Mouse (Mus musculus): Measurements from ENCODE around the gene Tfe3. TPM values are rescaled to one million over a fixed set of nuclear protein-coding genes. Genes with fewer than 3 reads are reported as not detected.

Tfe3 gene
- polyA plus RNA-seq, 1 experiment from 2014 or later: 30.9 TPM

- H3K4me3 ChIP-seq (replicated peaks): peak overlapping the region; percentile 70
- no peaks in the 10 kb centered on the region for H3K9me3 ChIP-seq (replicated peaks)
- H3K4me2 ChIP-seq: peak overlapping the region; percentile 65
- no peaks in the 10 kb centered on the region for H3K27me3 ChIP-seq
- peaks cover 24% of the 10 kb centered on the region for H3K36me3 ChIP-seq
- H3K4me1 ChIP-seq: peaks cover 23% of the 10 kb centered on the region
- 18% methylated on average over 22 of the region's 22 CpGs for WGBS
- H3K9ac ChIP-seq: peak overlapping the region; percentile 73
- ATAC-seq (replicated peaks; ENCODE audit: low FRiP score): peak; percentile 37
- peak overlapping the region; percentile 78 for H3K27ac ChIP-seq
Observed at GRCm38 (mm10) chrX:7763631-7764393, 1.5 kb downstream of the Tfe3 start.

- H3K4me1 ChIP-seq: peaks cover 23% of the 10 kb centered on the region
- H3K4me2 ChIP-seq: peak overlapping the region; percentile 65
- H3K27ac ChIP-seq: peak overlapping the region; percentile 6; the same call in 1 of the 2 replicates
- no peaks in the 10 kb centered on the region for H3K27me3 ChIP-seq
- no peak for ATAC-seq (replicated peaks; ENCODE audit: low FRiP score)
- H3K9me3 ChIP-seq (replicated peaks): no peaks in the 10 kb centered on the region
- peak overlapping the region; percentile 70 for H3K4me3 ChIP-seq (replicated peaks)
- WGBS: 19% methylated on average over 9 of the region's 9 CpGs
- peak overlapping the region; percentile 17 for H3K9ac ChIP-seq
- peaks cover 33% of the 10 kb centered on the region for H3K36me3 ChIP-seq
Observed at GRCm38 (mm10) chrX:7764657-7765280, 2.4 kb downstream of the Tfe3 start.

- peak overlapping the region; percentile 73 for H3K27ac ChIP-seq
- peak overlapping the region; percentile 70 for H3K4me3 ChIP-seq (replicated peaks)
- H3K4me1 ChIP-seq: peaks cover 23% of the 10 kb centered on the region
- peak overlapping the region; percentile 65 for H3K4me2 ChIP-seq
- H3K27me3 ChIP-seq: no peaks in the 10 kb centered on the region
- WGBS: 27% methylated on average over 12 of the region's 13 CpGs
- no peak for ATAC-seq (replicated peaks; ENCODE audit: low FRiP score)
- no peaks in the 10 kb centered on the region for H3K9me3 ChIP-seq (replicated peaks)
- peaks cover 38% of the 10 kb centered on the region for H3K36me3 ChIP-seq
- H3K9ac ChIP-seq: 0 out of 2 replicates have a peak overlapping the region, but pooled peaks have one; percentile 17
Observed at GRCm38 (mm10) chrX:7765281-7765670, 2.9 kb downstream of the Tfe3 start.

GRCm38 (mm10) chrX:7765764-7766163 is 3.4 kb downstream of the Tfe3 start:
- ATAC-seq (replicated peaks; ENCODE audit: low FRiP score): peak; percentile 64
- Histone ChIP-seq H3K9me3 (replicated peaks) (no peaks in the 10 kb centered on the region), H3K36me3 (peaks cover 43% of the 10 kb centered on the region), H3K27me3 (no peaks in the 10 kb centered on the region), H3K27ac (peak overlapping the region; percentile 73), H3K4me3 (replicated peaks) (peak overlapping the region; percentile 70), H3K4me2 (peak overlapping the region; percentile 65), H3K9ac (no peak overlapping the region), H3K4me1 (peaks cover 23% of the 10 kb centered on the region)
- WGBS: 18% methylated on average over 11 of the region's 11 CpGs

- no peak overlapping the region for H3K9ac ChIP-seq
- no peaks in the 10 kb centered on the region for H3K27me3 ChIP-seq
- WGBS: 90% methylated on average over 7 of the region's 7 CpGs
- H3K27ac ChIP-seq: no peak overlapping the region
- ATAC-seq (replicated peaks; ENCODE audit: low FRiP score): no peak
- H3K4me3 ChIP-seq (replicated peaks): no peak overlapping the region
- peaks cover 76% of the 10 kb centered on the region for H3K36me3 ChIP-seq
- H3K4me2 ChIP-seq: no peak overlapping the region
- H3K4me1 ChIP-seq: peaks cover 18% of the 10 kb centered on the region
- H3K9me3 ChIP-seq (replicated peaks): no peaks in the 10 kb centered on the region
Observed at GRCm38 (mm10) chrX:7769302-7770017, 7.1 kb downstream of the Tfe3 start.

GRCm38 (mm10) chrX:7772766-7773165 is 10.4 kb downstream of the Tfe3 start:
- Histone ChIP-seq H3K4me3 (replicated peaks) (no peak overlapping the region), H3K4me2 (no peak overlapping the region), H3K27ac (no peak overlapping the region), H3K27me3 (no peaks in the 10 kb centered on the region), H3K4me1 (no peaks in the 10 kb centered on the region), H3K9me3 (replicated peaks) (no peaks in the 10 kb centered on the region), H3K9ac (no peak overlapping the region), H3K36me3 (peaks cover 63% of the 10 kb centered on the region)
- ATAC-seq (replicated peaks; ENCODE audit: low FRiP score): no peak
- WGBS: 57% methylated on average over 2 of the region's 2 CpGs

- 82% methylated on average over 9 of the region's 9 CpGs for WGBS
- no peak overlapping the region for H3K4me3 ChIP-seq (replicated peaks)
- ATAC-seq (replicated peaks; ENCODE audit: low FRiP score): no peak
Observed at GRCm38 (mm10) chrX:7775501-7776205, 13.3 kb downstream of the Tfe3 start.

GRCm38 (mm10) chrX:7776329-7777082 is 14.1 kb downstream of the Tfe3 start:
- Histone ChIP-seq H3K9ac (no peak overlapping the region), H3K27me3 (no peaks in the 10 kb centered on the region), H3K27ac (no peak overlapping the region), H3K9me3 (replicated peaks) (no peaks in the 10 kb centered on the region), H3K4me3 (replicated peaks) (no peak overlapping the region), H3K4me2 (no peak overlapping the region), H3K4me1 (no peaks in the 10 kb centered on the region), H3K36me3 (peaks cover 26% of the 10 kb centered on the region)
- WGBS: 44% methylated on average over 8 of the region's 8 CpGs
- no peak; the same call in 1 of the 2 replicates for ATAC-seq (replicated peaks; ENCODE audit: low FRiP score)

More at GRCm38 (mm10) chrX:7775501-7776205, 13.3 kb downstream of the Tfe3 start:
- H3K9me3 ChIP-seq (replicated peaks): no peaks in the 10 kb centered on the region
- no peak overlapping the region for H3K27ac ChIP-seq
- H3K27me3 ChIP-seq: no peaks in the 10 kb centered on the region
- peaks cover 35% of the 10 kb centered on the region for H3K36me3 ChIP-seq
- no peak overlapping the region for H3K4me2 ChIP-seq
- H3K4me1 ChIP-seq: no peaks in the 10 kb centered on the region
- no peak overlapping the region for H3K9ac ChIP-seq

GRCm38 (mm10) chrX:7778450-7779244 is 16.3 kb downstream of the Tfe3 start:
- Histone ChIP-seq H3K9ac (no peak overlapping the region), H3K27ac (no peak overlapping the region), H3K9me3 (replicated peaks) (no peaks in the 10 kb centered on the region), H3K36me3 (peaks cover 8% of the 10 kb centered on the region), H3K4me2 (no peak overlapping the region), H3K4me3 (replicated peaks) (no peak overlapping the region), H3K27me3 (no peaks in the 10 kb centered on the region), H3K4me1 (no peaks in the 10 kb centered on the region)
- WGBS: 59% methylated on average over 7 of the region's 7 CpGs
- ATAC-seq (replicated peaks; ENCODE audit: low FRiP score): peak; percentile 70; the same call in 1 of the 2 replicates

GRCm38 (mm10) chrX:7779294-7779693 is 16.9 kb downstream of the Tfe3 start:
- Histone ChIP-seq H3K4me2 (no peak overlapping the region), H3K36me3 (peaks cover 2% of the 10 kb centered on the region), H3K27ac (no peak overlapping the region), H3K9me3 (replicated peaks) (no peaks in the 10 kb centered on the region), H3K27me3 (no peaks in the 10 kb centered on the region), H3K9ac (no peak overlapping the region), H3K4me1 (no peaks in the 10 kb centered on the region), H3K4me3 (replicated peaks) (no peak overlapping the region)
- WGBS: 22% methylated on average over 3 of the region's 3 CpGs
- no peak for ATAC-seq (replicated peaks; ENCODE audit: low FRiP score)
